Mouse (Mus musculus): ENCODE results near the gene Errfi1. TPM values are rescaled to one million over a fixed set of nuclear protein-coding genes. Genes with fewer than 3 reads are reported as not detected.

Errfi1 gene
- total and polyA plus RNA-seq, 2 experiments, result 259 to 661 TPM

DNA sequence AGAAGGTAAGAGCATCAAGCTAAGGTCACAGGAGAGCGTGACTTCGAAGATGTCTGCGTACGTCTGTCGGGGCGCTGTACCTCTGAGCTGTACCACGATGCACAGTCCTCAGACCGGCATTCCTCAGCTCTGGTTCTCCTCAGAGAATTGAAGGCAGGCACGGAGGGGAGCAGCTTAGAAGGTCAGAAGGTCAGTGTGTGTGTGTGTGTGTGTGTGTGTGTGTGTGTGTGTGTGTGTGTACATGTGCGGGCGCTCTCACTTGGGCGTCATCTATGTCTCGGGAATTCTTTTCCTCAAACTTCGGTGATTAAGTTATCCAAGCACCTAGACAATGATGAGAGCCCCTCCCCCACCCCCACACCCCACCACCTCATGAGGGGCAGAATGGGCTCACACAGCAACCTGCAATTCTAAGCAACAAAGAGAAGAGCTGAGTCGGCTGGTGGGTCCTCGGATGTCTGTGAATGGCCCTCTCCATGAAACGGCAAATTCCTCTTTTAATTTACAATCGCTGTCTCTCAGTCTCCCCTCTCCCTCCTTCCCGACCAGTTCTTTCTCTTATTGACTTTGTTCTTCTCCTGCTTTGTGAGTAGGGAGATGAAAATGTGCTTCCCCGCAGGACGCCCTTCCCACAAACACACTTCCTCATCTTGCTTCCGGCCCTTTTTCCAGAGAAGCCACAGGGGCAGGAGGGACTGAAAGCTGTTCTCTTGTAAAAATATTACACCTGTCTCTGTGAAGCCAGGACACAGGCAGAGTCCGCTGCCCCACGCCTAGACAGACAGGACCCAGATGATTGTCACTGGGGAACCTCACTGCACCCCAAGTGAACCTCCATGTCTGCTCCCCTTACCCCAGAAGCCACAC, 29.9 kb upstream of the Errfi1 start:
- Histone ChIP-seq H3K4me3 (ENCODE audit: insufficient read depth, low read depth, low read length) (no peak overlapping the region), H3K4me1 (ENCODE audit: control insufficient read depth, insufficient read depth, low read length) (0 out of 2 replicates have a peak, but pooled peaks cover 2% of the 10 kb centered on the region), H3K27ac (replicated peaks; ENCODE audit: insufficient read depth, low read depth, low read length) (no peak overlapping the region), H3K27me3 (ENCODE audit: control insufficient read depth, insufficient read depth, low read length) (no peaks in the 10 kb centered on the region), H3K79me2 (ENCODE audit: control insufficient read depth, insufficient read depth, low read length) (no peaks in the 10 kb centered on the region), H3K9ac (ENCODE audit: low read depth, low read length) (no peak overlapping the region), H3K36me3 (ENCODE audit: control insufficient read depth, insufficient read depth, low read length) (no peaks in the 10 kb centered on the region)
- no peak for DNase-seq (ENCODE audit: extremely low read depth, low read depth, low spot score)
- WGBS, result 81% methylated on average over 24 of the region's 24 CpGs
- TF ChIP-seq POLR2A (IDR thresholded peaks at IDR 0.05; ENCODE audit: extremely low read depth, insufficient read depth, low read length) (no peak), CTCF (IDR thresholded peaks at IDR 0.05; ENCODE audit: low read depth, low read length) (no peak)

DNA sequence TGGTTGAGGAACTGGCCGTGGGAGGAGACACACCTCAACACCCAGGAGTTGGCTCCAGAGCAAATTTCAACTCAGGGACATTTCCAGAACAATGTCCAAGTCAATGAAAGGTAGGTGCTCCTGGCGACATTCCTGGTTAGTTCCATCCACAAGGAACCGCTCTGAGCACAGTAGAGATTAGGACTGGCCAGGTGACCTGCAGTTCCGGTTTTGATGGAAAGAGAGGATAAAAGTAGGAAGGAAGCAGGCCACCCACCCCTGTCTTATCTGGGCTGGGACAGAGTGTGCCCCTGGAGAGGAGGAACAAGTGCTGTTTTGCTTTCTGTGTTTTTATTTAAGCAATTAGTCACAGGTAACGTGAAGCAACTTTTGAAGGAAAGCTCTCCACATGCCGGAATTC, 28.8 kb upstream of the Errfi1 start:
- peak; percentile 71 for DNase-seq (ENCODE audit: extremely low read depth, low read depth, low spot score)
- no peak overlapping the region for H3K9ac ChIP-seq (ENCODE audit: low read depth, low read length)
- no peaks in the 10 kb centered on the region for H3K79me2 ChIP-seq (ENCODE audit: control insufficient read depth, insufficient read depth, low read length)
- WGBS, result 31% methylated on average over 6 of the region's 6 CpGs
- no peak overlapping the region for H3K27ac ChIP-seq (replicated peaks; ENCODE audit: insufficient read depth, low read depth, low read length)
- H3K4me3 ChIP-seq (ENCODE audit: insufficient read depth, low read depth, low read length), result no peak overlapping the region
- TF ChIP-seq CTCF (IDR thresholded peaks at IDR 0.05; ENCODE audit: low read depth, low read length), result no peak
- TF ChIP-seq POLR2A (IDR thresholded peaks at IDR 0.05; ENCODE audit: extremely low read depth, insufficient read depth, low read length), result no peak
- no peaks in the 10 kb centered on the region for H3K27me3 ChIP-seq (ENCODE audit: control insufficient read depth, insufficient read depth, low read length)
- H3K36me3 ChIP-seq (ENCODE audit: control insufficient read depth, insufficient read depth, low read length), result no peaks in the 10 kb centered on the region
- 0 out of 2 replicates have a peak, but pooled peaks cover 2% of the 10 kb centered on the region for H3K4me1 ChIP-seq (ENCODE audit: control insufficient read depth, insufficient read depth, low read length)

DNA sequence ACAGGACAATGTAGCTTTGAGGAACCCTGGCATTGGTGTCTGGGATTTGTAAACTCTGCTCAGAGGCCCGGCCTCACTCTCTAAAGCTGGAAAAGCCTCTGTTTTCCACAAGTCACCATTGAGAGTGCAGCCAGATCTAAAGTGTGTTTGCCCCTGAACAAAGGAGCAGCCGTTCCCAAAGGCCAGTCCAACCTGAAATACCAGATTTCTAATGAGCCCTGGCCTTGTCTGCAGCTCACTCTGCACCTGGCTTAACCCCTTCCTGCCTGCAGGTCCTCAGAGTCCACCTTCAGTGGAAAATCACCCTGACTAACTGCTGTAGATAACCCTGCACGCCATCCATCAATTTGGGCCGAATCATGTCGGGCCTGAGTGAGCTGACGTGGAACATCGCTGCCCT, 28.2 kb upstream of the Errfi1 start:
- no peak for TF ChIP-seq CTCF (IDR thresholded peaks at IDR 0.05; ENCODE audit: low read depth, low read length)
- TF ChIP-seq POLR2A (IDR thresholded peaks at IDR 0.05; ENCODE audit: extremely low read depth, insufficient read depth, low read length), result no peak
- Histone ChIP-seq H3K27me3 (ENCODE audit: control insufficient read depth, insufficient read depth, low read length) (no peaks in the 10 kb centered on the region), H3K9ac (ENCODE audit: low read depth, low read length) (no peak overlapping the region), H3K4me3 (ENCODE audit: insufficient read depth, low read depth, low read length) (no peak overlapping the region), H3K4me1 (ENCODE audit: control insufficient read depth, insufficient read depth, low read length) (0 out of 2 replicates have a peak, but pooled peaks cover 2% of the 10 kb centered on the region), H3K27ac (replicated peaks; ENCODE audit: insufficient read depth, low read depth, low read length) (no peak overlapping the region), H3K36me3 (ENCODE audit: control insufficient read depth, insufficient read depth, low read length) (no peaks in the 10 kb centered on the region), H3K79me2 (ENCODE audit: control insufficient read depth, insufficient read depth, low read length) (no peaks in the 10 kb centered on the region)
- no peak for DNase-seq (ENCODE audit: extremely low read depth, low read depth, low spot score)
- WGBS, result 54% methylated on average over 7 of the region's 7 CpGs

DNA sequence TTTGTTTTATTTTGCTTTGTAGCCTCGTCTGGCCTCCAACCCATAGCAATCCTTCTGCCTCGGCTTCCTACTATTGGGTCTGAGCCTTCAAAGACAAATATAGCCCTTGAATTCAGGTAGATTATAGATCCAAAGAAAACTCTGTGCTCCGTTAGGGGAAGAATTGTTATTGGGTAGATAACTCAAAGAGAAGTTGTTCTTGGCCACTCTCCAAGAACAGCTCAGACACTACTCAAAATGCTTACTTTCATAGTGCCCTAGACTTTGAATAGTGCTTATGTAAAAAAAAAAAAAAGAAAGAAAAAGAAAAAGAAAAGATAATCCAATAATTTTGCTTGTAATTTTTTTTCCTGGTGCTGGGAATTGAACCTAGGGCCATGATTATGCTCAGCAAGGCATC, 22.4 kb upstream of the Errfi1 start:
- WGBS, result 81% methylated on average over 3 of the region's 3 CpGs
- H3K79me2 ChIP-seq (ENCODE audit: control insufficient read depth, insufficient read depth, low read length), result no peaks in the 10 kb centered on the region
- H3K4me1 ChIP-seq (ENCODE audit: control insufficient read depth, insufficient read depth, low read length), result no peaks in the 10 kb centered on the region
- H3K9ac ChIP-seq (ENCODE audit: low read depth, low read length), result no peak overlapping the region
- H3K36me3 ChIP-seq (ENCODE audit: control insufficient read depth, insufficient read depth, low read length), result no peaks in the 10 kb centered on the region
- no peak for DNase-seq (ENCODE audit: extremely low read depth, low read depth, low spot score)
- H3K27ac ChIP-seq (replicated peaks; ENCODE audit: insufficient read depth, low read depth, low read length), result no peak overlapping the region
- H3K4me3 ChIP-seq (ENCODE audit: insufficient read depth, low read depth, low read length), result no peak overlapping the region
- H3K27me3 ChIP-seq (ENCODE audit: control insufficient read depth, insufficient read depth, low read length), result no peaks in the 10 kb centered on the region
- no peak for TF ChIP-seq POLR2A (IDR thresholded peaks at IDR 0.05; ENCODE audit: extremely low read depth, insufficient read depth, low read length)
- TF ChIP-seq CTCF (IDR thresholded peaks at IDR 0.05; ENCODE audit: low read depth, low read length), result no peak

DNA sequence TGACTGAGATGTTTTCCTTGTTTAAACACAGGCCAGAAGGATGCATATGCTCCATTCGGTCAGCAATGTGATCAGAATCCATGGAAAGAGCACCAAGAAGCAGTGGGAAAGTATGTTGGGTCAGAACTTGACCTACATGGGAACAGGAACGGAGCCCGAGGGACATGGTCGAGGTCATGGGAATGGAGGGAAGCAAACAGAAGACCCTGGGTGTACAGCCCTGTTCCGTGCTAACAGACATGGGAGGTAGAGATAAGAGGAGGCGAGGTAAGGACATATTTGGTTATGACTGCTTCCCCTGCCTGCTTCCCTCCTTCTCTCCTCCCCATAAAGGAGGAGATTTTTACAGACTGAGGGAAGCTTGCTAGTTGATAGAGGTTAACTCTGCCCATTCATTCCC, 21.8 kb upstream of the Errfi1 start:
- no peak overlapping the region for H3K4me3 ChIP-seq (ENCODE audit: insufficient read depth, low read depth, low read length)
- TF ChIP-seq CTCF (IDR thresholded peaks at IDR 0.05; ENCODE audit: low read depth, low read length) (no peak), POLR2A (IDR thresholded peaks at IDR 0.05; ENCODE audit: extremely low read depth, insufficient read depth, low read length) (no peak)
- no peaks in the 10 kb centered on the region for H3K4me1 ChIP-seq (ENCODE audit: control insufficient read depth, insufficient read depth, low read length)
- no peak overlapping the region for H3K9ac ChIP-seq (ENCODE audit: low read depth, low read length)
- 88% methylated on average over 6 of the region's 6 CpGs for WGBS
- H3K36me3 ChIP-seq (ENCODE audit: control insufficient read depth, insufficient read depth, low read length), result no peaks in the 10 kb centered on the region
- no peak overlapping the region for H3K27ac ChIP-seq (replicated peaks; ENCODE audit: insufficient read depth, low read depth, low read length)
- no peak for DNase-seq (ENCODE audit: extremely low read depth, low read depth, low spot score)
- no peaks in the 10 kb centered on the region for H3K27me3 ChIP-seq (ENCODE audit: control insufficient read depth, insufficient read depth, low read length)
- no peaks in the 10 kb centered on the region for H3K79me2 ChIP-seq (ENCODE audit: control insufficient read depth, insufficient read depth, low read length)

DNA sequence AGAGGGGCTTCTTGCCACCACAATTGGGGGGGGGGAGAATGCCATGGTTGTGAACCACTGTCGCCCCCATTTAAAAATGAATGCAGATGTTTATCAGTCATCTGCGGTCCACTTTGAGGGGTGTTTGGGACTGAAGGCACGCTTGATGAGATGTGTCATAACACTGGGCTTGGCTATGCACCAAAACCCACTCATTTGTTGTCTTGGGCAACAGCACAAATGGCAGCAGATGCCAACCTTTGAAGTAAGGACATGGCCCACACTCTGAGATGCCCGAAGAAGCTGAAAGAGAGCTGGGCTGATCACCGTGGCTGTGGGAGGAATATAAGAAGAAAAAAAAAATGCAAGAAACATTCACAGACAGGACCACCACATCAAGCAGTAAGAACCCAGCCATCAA, 18.6 kb upstream of the Errfi1 start:
- Histone ChIP-seq H3K4me1 (ENCODE audit: control insufficient read depth, insufficient read depth, low read length) (no peaks in the 10 kb centered on the region), H3K79me2 (ENCODE audit: control insufficient read depth, insufficient read depth, low read length) (no peaks in the 10 kb centered on the region), H3K4me3 (ENCODE audit: insufficient read depth, low read depth, low read length) (no peak overlapping the region), H3K9ac (ENCODE audit: low read depth, low read length) (no peak overlapping the region), H3K36me3 (ENCODE audit: control insufficient read depth, insufficient read depth, low read length) (no peaks in the 10 kb centered on the region), H3K27me3 (ENCODE audit: control insufficient read depth, insufficient read depth, low read length) (no peaks in the 10 kb centered on the region), H3K27ac (replicated peaks; ENCODE audit: insufficient read depth, low read depth, low read length) (no peak overlapping the region)
- 76% methylated on average over 5 of the region's 5 CpGs for WGBS
- no peak for TF ChIP-seq CTCF (IDR thresholded peaks at IDR 0.05; ENCODE audit: low read depth, low read length)
- no peak for TF ChIP-seq POLR2A (IDR thresholded peaks at IDR 0.05; ENCODE audit: extremely low read depth, insufficient read depth, low read length)
- DNase-seq (ENCODE audit: extremely low read depth, low read depth, low spot score), result no peak
